Comparison of ENCODE assay signal across 9 mouse cellular contexts in the genomic region with DNA sequence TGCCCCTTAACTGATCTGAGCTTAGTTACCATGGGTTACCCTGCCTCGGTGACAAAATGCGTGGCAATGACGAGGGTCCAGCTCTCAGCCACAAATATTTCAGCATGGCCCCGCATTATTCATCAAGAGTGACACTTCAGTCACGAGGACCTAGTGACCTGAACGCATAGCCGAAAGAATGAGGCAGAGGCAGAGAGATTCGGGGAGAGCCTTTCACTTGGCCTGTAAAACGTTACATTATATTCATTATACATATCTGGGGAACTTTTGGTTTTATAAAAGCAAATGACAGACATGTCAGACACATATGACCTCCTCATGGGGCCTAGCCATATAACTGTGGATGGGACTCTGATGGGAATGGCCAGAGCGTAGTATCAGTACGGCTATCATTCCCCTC. TPM values are rescaled to one million over a fixed set of nuclear protein-coding genes. Genes with fewer than 3 reads are reported as not detected.
DNase-seq lines count a peak whose midpoint lies in the region; ATAC-seq lines count a peak whose summit lies in the region.
"Had no signal": no experiment of that assay in that cellular context is flagged by ENCODE, and none has a peak within 500 bp of the region (broad histone marks: within the 10 kb centered on the region; RNA-seq: fewer than 3 reads in every experiment).

A gene (minus strand): TSS at position 101 of the 400 bp plus-strand sequence.

- no peaks in the 10 kb centered on the region for H3K9me3 ChIP-seq in limb, embryonic 15.5 days

- no peak within 1 kb of the TSS for H3K27ac ChIP-seq in limb, embryonic 15.5 days

- H3K4me1 ChIP-seq in limb, embryonic 15.5 days, result peaks cover 12% of the 10 kb centered on the region

- H3K27me3 ChIP-seq in limb, embryonic 15.5 days, result peaks cover 30% of the 10 kb centered on the region

- H3K9ac ChIP-seq in limb, embryonic 15.5 days, result peak within 1 kb of the TSS; percentile 23; the same call in 1 of the 2 replicates

- no peak for DNase-seq in frontal cortex, adult 2 months (ENCODE audit: extremely low spot score in 1 of 2, low spot score in 1 of 2)
- DNase-seq in frontal cortex, postnatal 25 days (ENCODE audit: low spot score in 2 of 2), result no peak
- DNase-seq in retina, postnatal 1 day, result peak; percentile 21
- no peak for DNase-seq in retina, embryonic 14.5 days (ENCODE audit: low spot score)
- no peak for DNase-seq in cerebellum, adult 8-10 months
- DNase-seq in thymus, postnatal 25 days, result no peak
- DNase-seq in lung, postnatal 36 days, result no peak
- DNase-seq: kidney, adult 8-10 months had no signal

- no peak for ATAC-seq in limb, embryonic 15.5 days (ENCODE audit: insufficient number of reproducible peaks, low FRiP score, low TSS enrichment, low read depth)

- peak within 1 kb of the TSS; percentile 88 for H3K4me2 ChIP-seq in limb, embryonic 15.5 days

- WGBS in limb, embryonic 15.5 days, result 59% methylated on average over 11 of the region's 11 CpGs

- H3K4me3 ChIP-seq in limb, embryonic 15.5 days, result peak within 1 kb of the TSS; percentile 42

- H3K36me3 ChIP-seq in limb, embryonic 15.5 days, result no peaks in the 10 kb centered on the region

RNA-seq across cellular contexts. Expression of the gene that starts here (rescaled TPM):
- 21.1 and 21.7 TPM in 2 replicates for polyA plus RNA-seq in frontal cortex, adult 2 months (2012; rRNA removed)
- 0.12 and 0.20 TPM in 2 replicates for polyA plus RNA-seq in limb, embryonic 15.5 days (2015; fragmentation: Nextera tagmentation; extraction: Ambion mirVana)

Comparison
In these comparisons a context has a peak if more than half of its experiments do, and no peak if none do; other contexts are left out.
1. RNA of the gene that starts here (polyA plus RNA-seq): 21.1 to 21.7 TPM in frontal cortex, adult 2 months; 0.12 to 0.20 TPM in limb, embryonic 15.5 days; every median in the first group is over 10 times any median in the second.